Mouse (Mus musculus) cerebellum, postnatal 4 days (tissue): ENCODE results near the gene C3.
A peak's percentile ranks its signal among the peaks of the same experiment; 100 is the strongest.

Experiments
- DNase-seq, 2 experiments: peaks; one replicate each; pipeline ENCODE4 v3.0.0; 2022; ENCODE audit warnings: low spot score in 2 of 2, mixed read lengths in 1 of 2

The C3 gene

GRCm38 (mm10) chr17:57228014-57228413 lies at the start of gene C3:
Gene C3, minus strand, starts transcription at chr17:57228136.
- DNase-seq = no peak

GRCm38 (mm10) chr17:57276634-57277121 lies 48.7 kb upstream of the C3 start:
- peak in 1 of 2 experiments; percentile 67 for DNase-seq

- no peak for DNase-seq
Measured at GRCm38 (mm10) chr17:57275997-57276351, 48.0 kb upstream of the C3 start.

- peak in 1 of 2 experiments; percentile 50 for DNase-seq
Measured at GRCm38 (mm10) chr17:57275111-57275996, 47.4 kb upstream of the C3 start.

- no peak for DNase-seq
Measured at GRCm38 (mm10) chr17:57274686-57275085, 46.8 kb upstream of the C3 start.

- DNase-seq = no peak
Measured at GRCm38 (mm10) chr17:57273846-57274245, 45.9 kb upstream of the C3 start.

- DNase-seq = no peak
Measured at GRCm38 (mm10) chr17:57271301-57271700, 43.4 kb upstream of the C3 start.

- DNase-seq = no peak
Measured at GRCm38 (mm10) chr17:57267556-57268126, 39.7 kb upstream of the C3 start.

- peak in 1 of 2 experiments; percentile 20 for DNase-seq
Measured at GRCm38 (mm10) chr17:57264972-57265945, 37.3 kb upstream of the C3 start.

- no peak for DNase-seq
Measured at GRCm38 (mm10) chr17:57264164-57264563, 36.2 kb upstream of the C3 start.

GRCm38 (mm10) chr17:57262901-57263550 lies 35.1 kb upstream of the C3 start:
- DNase-seq = no peak

GRCm38 (mm10) chr17:57261796-57262195 lies 33.9 kb upstream of the C3 start:
- DNase-seq = no peak

GRCm38 (mm10) chr17:57261286-57261685 lies 33.4 kb upstream of the C3 start:
- DNase-seq = no peak

GRCm38 (mm10) chr17:57260351-57260750 lies 32.4 kb upstream of the C3 start:
- DNase-seq = no peak

- no peak for DNase-seq
Measured at GRCm38 (mm10) chr17:57259742-57260141, 31.8 kb upstream of the C3 start.

GRCm38 (mm10) chr17:57258191-57258590 lies 30.3 kb upstream of the C3 start:
- DNase-seq = no peak

- DNase-seq = no peak
Measured at GRCm38 (mm10) chr17:57256921-57257485, 29.1 kb upstream of the C3 start.

- DNase-seq = no peak
Measured at GRCm38 (mm10) chr17:57255354-57255753, 27.4 kb upstream of the C3 start.

GRCm38 (mm10) chr17:57253306-57253705 lies 25.4 kb upstream of the C3 start:
- DNase-seq = no peak

- no peak for DNase-seq
Measured at GRCm38 (mm10) chr17:57251431-57251830, 23.5 kb upstream of the C3 start.
